Mouse (Mus musculus): ENCODE measurements around the gene Mybpc2. TPM values are rescaled to one million over a fixed set of nuclear protein-coding genes. Genes with fewer than 3 reads are reported as not detected.

Mybpc2 gene
- polyA plus RNA-seq, 1 experiment = not detected

- TF ChIP-seq POLR2A (IDR thresholded peaks at IDR 0.05; ENCODE audit: insufficient read depth, low read depth, low read length) (no peak), CTCF (IDR thresholded peaks at IDR 0.05; ENCODE audit: insufficient read depth, low read depth, low read length) (no peak)
- no peak within 1 kb of the TSS for H3K4me3 ChIP-seq (ENCODE audit: insufficient read depth, low read depth, low read length)
- peaks cover 5% of the 10 kb centered on the region for H3K4me1 ChIP-seq (ENCODE audit: control insufficient read depth, insufficient read depth, low read length)
- no peak within 1 kb of the TSS for H3K27ac ChIP-seq (ENCODE audit: insufficient read depth, low read depth, low read length)
- 91% methylated on average over 4 of the region's 4 CpGs for WGBS
Measured at GRCm38 (mm10) chr7:44531946-44532732, 7.7 kb upstream of the Mybpc2 start, which contains the start of gene Spib. TSS of gene Spib (minus strand) at chr7:44532071.

GRCm38 (mm10) chr7:44531207-44531606 is 6.8 kb upstream of the Mybpc2 start:
- TF ChIP-seq POLR2A (IDR thresholded peaks at IDR 0.05; ENCODE audit: insufficient read depth, low read depth, low read length) (no peak), CTCF (IDR thresholded peaks at IDR 0.05; ENCODE audit: insufficient read depth, low read depth, low read length) (no peak)
- 53% methylated on average over 5 of the region's 5 CpGs for WGBS

GRCm38 (mm10) chr7:44530507-44530906 is 6.1 kb upstream of the Mybpc2 start:
- H3K4me3 ChIP-seq (ENCODE audit: insufficient read depth, low read depth, low read length) = no peak overlapping the region
- peaks cover 5% of the 10 kb centered on the region for H3K4me1 ChIP-seq (ENCODE audit: control insufficient read depth, insufficient read depth, low read length)
- TF ChIP-seq POLR2A (IDR thresholded peaks at IDR 0.05; ENCODE audit: insufficient read depth, low read depth, low read length) (no peak), CTCF (IDR thresholded peaks at IDR 0.05; ENCODE audit: insufficient read depth, low read depth, low read length) (no peak)
- H3K27ac ChIP-seq (ENCODE audit: insufficient read depth, low read depth, low read length) = no peak overlapping the region
- 87% methylated on average over 3 of the region's 3 CpGs for WGBS

More at GRCm38 (mm10) chr7:44531207-44531606, 6.8 kb upstream of the Mybpc2 start:
- Histone ChIP-seq H3K27ac (ENCODE audit: insufficient read depth, low read depth, low read length) (no peak overlapping the region), H3K4me1 (ENCODE audit: control insufficient read depth, insufficient read depth, low read length) (peaks cover 5% of the 10 kb centered on the region), H3K4me3 (ENCODE audit: insufficient read depth, low read depth, low read length) (no peak overlapping the region)

GRCm38 (mm10) chr7:44529518-44529917 is 5.1 kb upstream of the Mybpc2 start:
- WGBS = 80% methylated on average over 5 of the region's 5 CpGs
- H3K4me3 ChIP-seq (ENCODE audit: insufficient read depth, low read depth, low read length) = no peak overlapping the region
- H3K4me1 ChIP-seq (ENCODE audit: control insufficient read depth, insufficient read depth, low read length) = peaks cover 10% of the 10 kb centered on the region
- TF ChIP-seq POLR2A (IDR thresholded peaks at IDR 0.05; ENCODE audit: insufficient read depth, low read depth, low read length) (no peak), CTCF (IDR thresholded peaks at IDR 0.05; ENCODE audit: insufficient read depth, low read depth, low read length) (no peak)
- H3K27ac ChIP-seq (ENCODE audit: insufficient read depth, low read depth, low read length) = no peak overlapping the region

GRCm38 (mm10) chr7:44527483-44528398 is 3.3 kb upstream of the Mybpc2 start:
- peak overlapping the region; percentile 43 for H3K4me3 ChIP-seq (ENCODE audit: insufficient read depth, low read depth, low read length)
- peaks cover 10% of the 10 kb centered on the region for H3K4me1 ChIP-seq (ENCODE audit: control insufficient read depth, insufficient read depth, low read length)
- 5% methylated on average over 40 of the region's 40 CpGs for WGBS
- TF ChIP-seq CTCF (IDR thresholded peaks at IDR 0.05; ENCODE audit: insufficient read depth, low read depth, low read length) (peak; percentile 77; the same call in 1 of the 2 replicates), POLR2A (IDR thresholded peaks at IDR 0.05; ENCODE audit: insufficient read depth, low read depth, low read length) (no peak)
- no peak overlapping the region for H3K27ac ChIP-seq (ENCODE audit: insufficient read depth, low read depth, low read length)

- TF ChIP-seq CTCF (IDR thresholded peaks at IDR 0.05; ENCODE audit: insufficient read depth, low read depth, low read length) (no peak), POLR2A (IDR thresholded peaks at IDR 0.05; ENCODE audit: insufficient read depth, low read depth, low read length) (no peak)
- Histone ChIP-seq H3K27ac (ENCODE audit: insufficient read depth, low read depth, low read length) (no peak overlapping the region), H3K4me1 (ENCODE audit: control insufficient read depth, insufficient read depth, low read length) (peaks cover 14% of the 10 kb centered on the region), H3K4me3 (ENCODE audit: insufficient read depth, low read depth, low read length) (no peak overlapping the region)
- WGBS = 91% methylated on average over 14 of the region's 14 CpGs
Measured at GRCm38 (mm10) chr7:44526414-44527154, 2.1 kb upstream of the Mybpc2 start.

GRCm38 (mm10) chr7:44525126-44525832 is 823 bp upstream of the Mybpc2 start:
- WGBS = 19% methylated on average over 22 of the region's 22 CpGs
- TF ChIP-seq CTCF (IDR thresholded peaks at IDR 0.05; ENCODE audit: insufficient read depth, low read depth, low read length) = no peak
- TF ChIP-seq POLR2A (IDR thresholded peaks at IDR 0.05; ENCODE audit: insufficient read depth, low read depth, low read length) = no peak
- H3K27ac ChIP-seq (ENCODE audit: insufficient read depth, low read depth, low read length) = no peak overlapping the region
- H3K4me3 ChIP-seq (ENCODE audit: insufficient read depth, low read depth, low read length) = no peak overlapping the region
- H3K4me1 ChIP-seq (ENCODE audit: control insufficient read depth, insufficient read depth, low read length) = peaks cover 15% of the 10 kb centered on the region

- no peak overlapping the region for H3K4me3 ChIP-seq (ENCODE audit: insufficient read depth, low read depth, low read length)
- TF ChIP-seq POLR2A (IDR thresholded peaks at IDR 0.05; ENCODE audit: insufficient read depth, low read depth, low read length) (no peak), CTCF (IDR thresholded peaks at IDR 0.05; ENCODE audit: insufficient read depth, low read depth, low read length) (no peak)
- 80% methylated on average over 2 of the region's 2 CpGs for WGBS
- no peak overlapping the region for H3K27ac ChIP-seq (ENCODE audit: insufficient read depth, low read depth, low read length)
- peaks cover 13% of the 10 kb centered on the region for H3K4me1 ChIP-seq (ENCODE audit: control insufficient read depth, insufficient read depth, low read length)
Measured at GRCm38 (mm10) chr7:44523056-44523455, 1.4 kb downstream of the Mybpc2 start.

All from olfactory bulb, adult 2 months (tissue).